11 mouse cellular contexts compared by ENCODE assay signal in genomic region chr10:102705848-102706247, GRCm38 (mm10).
"Had no signal": no experiment of that assay in that cellular context is flagged by ENCODE, and none has a peak within 500 bp of the region (broad histone marks: within the 10 kb centered on the region; RNA-seq: fewer than 3 reads in every experiment).

No protein-coding gene starts in this region.

- DNase-seq: liver, postnatal 0 days; lung, adult 2 months; lung, postnatal 14 days; lung, postnatal 36 days; right cerebral cortex, postnatal 14 days; thymus, adult 2 months; thymus, postnatal 25 days; thymus, postnatal 4 days had no signal

- ATAC-seq: liver, postnatal 0 days; lung, postnatal 0 days; midbrain, embryonic 13.5 days; midbrain, embryonic 15.5 days had no signal
